Mouse (Mus musculus): ENCODE data around the gene Med8. TPM values are rescaled to one million over a fixed set of nuclear protein-coding genes. Genes with fewer than 3 reads are reported as not detected.
A peak's percentile ranks its signal among the peaks of the same experiment; 100 is the strongest.

The Med8 gene
- polyA plus RNA-seq, 1 experiment = 38.4 TPM

- Histone ChIP-seq H3K4me1 (ENCODE audit: control insufficient read depth, insufficient read depth, low read length) (peaks cover under 1% of the 10 kb centered on the region), H3K4me3 (replicated peaks; ENCODE audit: extremely low read depth, low read depth, low read length) (no peak overlapping the region)
- 74% methylated on average over 5 of the region's 5 CpGs for WGBS
- no peak for DNase-seq
- TF ChIP-seq POLR2A (IDR thresholded peaks at IDR 0.05; ENCODE audit: borderline replicate concordance, extremely low read depth, low read depth, low read length) (no peak), CTCF (IDR thresholded peaks at IDR 0.05; ENCODE audit: insufficient read depth, low read length) (no peak)
Measured at GRCm38 (mm10) chr4:118401918-118402317, 7.2 kb upstream of the Med8 start.

- no peaks in the 10 kb centered on the region; the same call in none of the 2 replicates for H3K4me1 ChIP-seq (ENCODE audit: control insufficient read depth, insufficient read depth, low read length)
- no peak for DNase-seq
- no peak overlapping the region for H3K4me3 ChIP-seq (replicated peaks; ENCODE audit: extremely low read depth, low read depth, low read length)
- TF ChIP-seq CTCF (IDR thresholded peaks at IDR 0.05; ENCODE audit: insufficient read depth, low read length) (no peak), POLR2A (IDR thresholded peaks at IDR 0.05; ENCODE audit: borderline replicate concordance, extremely low read depth, low read depth, low read length) (no peak)
- 85% methylated on average over 12 of the region's 12 CpGs for WGBS
Measured at GRCm38 (mm10) chr4:118402701-118403100, 6.4 kb upstream of the Med8 start.

- no peak for DNase-seq
- Histone ChIP-seq H3K4me1 (ENCODE audit: control insufficient read depth, insufficient read depth, low read length) (peaks cover 8% of the 10 kb centered on the region), H3K4me3 (replicated peaks; ENCODE audit: extremely low read depth, low read depth, low read length) (no peak overlapping the region)
- WGBS = 76% methylated on average over 5 of the region's 5 CpGs
- TF ChIP-seq CTCF (IDR thresholded peaks at IDR 0.05; ENCODE audit: insufficient read depth, low read length) = no peak
- TF ChIP-seq POLR2A (IDR thresholded peaks at IDR 0.05; ENCODE audit: borderline replicate concordance, extremely low read depth, low read depth, low read length) = no peak
Measured at GRCm38 (mm10) chr4:118410871-118411270, 1.7 kb downstream of the Med8 start.

- no peak for TF ChIP-seq POLR2A (IDR thresholded peaks at IDR 0.05; ENCODE audit: borderline replicate concordance, extremely low read depth, low read depth, low read length)
- H3K4me3 ChIP-seq (replicated peaks; ENCODE audit: extremely low read depth, low read depth, low read length) = no peak overlapping the region
- peaks cover 5% of the 10 kb centered on the region for H3K4me1 ChIP-seq (ENCODE audit: control insufficient read depth, insufficient read depth, low read length)
- WGBS = 92% methylated on average over 5 of the region's 5 CpGs
- no peak for DNase-seq
Measured at GRCm38 (mm10) chr4:118413553-118413952, 4.4 kb downstream of the Med8 start.

GRCm38 (mm10) chr4:118415779-118416178, 6.6 kb downstream of the Med8 start:
- H3K4me1 ChIP-seq (ENCODE audit: control insufficient read depth, insufficient read depth, low read length) = no peaks in the 10 kb centered on the region; the same call in 1 of the 2 replicates
- WGBS = 70% methylated on average over 2 of the region's 2 CpGs
- no peak for TF ChIP-seq POLR2A (IDR thresholded peaks at IDR 0.05; ENCODE audit: borderline replicate concordance, extremely low read depth, low read depth, low read length)
- TF ChIP-seq CTCF (IDR thresholded peaks at IDR 0.05; ENCODE audit: insufficient read depth, low read length) = no peak

GRCm38 (mm10) chr4:118416329-118416728, 7.2 kb downstream of the Med8 start:
- Histone ChIP-seq H3K4me3 (replicated peaks; ENCODE audit: extremely low read depth, low read depth, low read length) (no peak overlapping the region), H3K4me1 (ENCODE audit: control insufficient read depth, insufficient read depth, low read length) (no peaks in the 10 kb centered on the region)
- 90% methylated on average over 5 of the region's 5 CpGs for WGBS
- no peak for DNase-seq
- TF ChIP-seq POLR2A (IDR thresholded peaks at IDR 0.05; ENCODE audit: borderline replicate concordance, extremely low read depth, low read depth, low read length) (no peak), CTCF (IDR thresholded peaks at IDR 0.05; ENCODE audit: insufficient read depth, low read length) (no peak)

More at GRCm38 (mm10) chr4:118415779-118416178, 6.6 kb downstream of the Med8 start:
- H3K4me3 ChIP-seq (replicated peaks; ENCODE audit: extremely low read depth, low read depth, low read length) = no peak overlapping the region
- DNase-seq = no peak

GRCm38 (mm10) chr4:118417112-118417797, 8.1 kb downstream of the Med8 start:
- 77% methylated on average over 13 of the region's 13 CpGs for WGBS
- H3K4me3 ChIP-seq (replicated peaks; ENCODE audit: extremely low read depth, low read depth, low read length) = no peak overlapping the region
- TF ChIP-seq POLR2A (IDR thresholded peaks at IDR 0.05; ENCODE audit: borderline replicate concordance, extremely low read depth, low read depth, low read length) = no peak
- no peak for TF ChIP-seq CTCF (IDR thresholded peaks at IDR 0.05; ENCODE audit: insufficient read depth, low read length)

GRCm38 (mm10) chr4:118421384-118421783, 12.2 kb downstream of the Med8 start:
- Histone ChIP-seq H3K4me1 (ENCODE audit: control insufficient read depth, insufficient read depth, low read length) (peaks cover 6% of the 10 kb centered on the region), H3K4me3 (replicated peaks; ENCODE audit: extremely low read depth, low read depth, low read length) (no peak overlapping the region)
- WGBS = 96% methylated on average over 3 of the region's 3 CpGs
- TF ChIP-seq CTCF (IDR thresholded peaks at IDR 0.05; ENCODE audit: insufficient read depth, low read length) = no peak
- TF ChIP-seq POLR2A (IDR thresholded peaks at IDR 0.05; ENCODE audit: borderline replicate concordance, extremely low read depth, low read depth, low read length) = no peak
- DNase-seq = no peak

More at GRCm38 (mm10) chr4:118417112-118417797, 8.1 kb downstream of the Med8 start:
- no peak for DNase-seq
- no peaks in the 10 kb centered on the region for H3K4me1 ChIP-seq (ENCODE audit: control insufficient read depth, insufficient read depth, low read length)

- 49% methylated on average over 4 of the region's 4 CpGs for WGBS
- DNase-seq = no peak
- Histone ChIP-seq H3K4me1 (ENCODE audit: control insufficient read depth, insufficient read depth, low read length) (peaks cover 20% of the 10 kb centered on the region), H3K4me3 (replicated peaks; ENCODE audit: extremely low read depth, low read depth, low read length) (no peak overlapping the region)
- TF ChIP-seq POLR2A (IDR thresholded peaks at IDR 0.05; ENCODE audit: borderline replicate concordance, extremely low read depth, low read depth, low read length) (peak; percentile 6; the same call in 1 of the 2 replicates), CTCF (IDR thresholded peaks at IDR 0.05; ENCODE audit: insufficient read depth, low read length) (no peak)
Measured at GRCm38 (mm10) chr4:118424541-118425160, 15.5 kb downstream of the Med8 start.

- Histone ChIP-seq H3K4me1 (ENCODE audit: control insufficient read depth, insufficient read depth, low read length) (peaks cover 25% of the 10 kb centered on the region), H3K4me3 (replicated peaks; ENCODE audit: extremely low read depth, low read depth, low read length) (no peak overlapping the region)
- no peak for TF ChIP-seq POLR2A (IDR thresholded peaks at IDR 0.05; ENCODE audit: borderline replicate concordance, extremely low read depth, low read depth, low read length)
- TF ChIP-seq CTCF (IDR thresholded peaks at IDR 0.05; ENCODE audit: insufficient read depth, low read length) = no peak
- no peak for DNase-seq
- 56% methylated on average over 1 of the region's 1 CpGs for whole genome bisulfite sequencing
Measured at GRCm38 (mm10) chr4:118425374-118425773, 16.2 kb downstream of the Med8 start.

Data from lung, adult 2 months (tissue).